Mouse (Mus musculus) liver, embryonic 15.5 days (tissue): ENCODE measurements at regions not wholly inside any gene's neighbourhood (a gene's known extent, or its start where the extent isn't known, plus 50 kb on each side); places are given as distances from the start of the nearest gene placed in this dataset.
A peak's percentile ranks its signal among the peaks of the same experiment; 100 is the strongest.

Experiments
- ATAC-seq: fragments of 200-750 bp; cut with Nextera tagmentation; 2 replicates; pipeline ENCODE4 v1.8.0; 2017; ENCODE audit warnings: moderate number of reproducible peaks, mild to moderate bottlenecking, moderate library complexity; ENCODE audit not compliant: insufficient read depth
- H3K27ac ChIP-seq: fragments of 300-500 bp; sonication (generic); replicated peaks from 2 replicates; pipeline ENCODE4 v1.5.1; 2015; ENCODE audit warnings: mild to moderate bottlenecking, inconsistent platforms
- H3K27me3 ChIP-seq: fragments of 300-500 bp; sonication (generic); 2 replicates; pipeline ENCODE4 v1.6.1; 2015; ENCODE audit warnings: mild to moderate bottlenecking, inconsistent platforms
- H3K36me3 ChIP-seq: fragments of 300-500 bp; sonication (generic); replicated peaks from 2 replicates; pipeline ENCODE4 v1.6.1; 2015; ENCODE audit warnings: moderate library complexity, mild to moderate bottlenecking, inconsistent platforms
- H3K4me1 ChIP-seq: fragments of 300-500 bp; sonication (generic); replicated peaks from 2 replicates; pipeline ENCODE4 v1.6.1; 2015; ENCODE audit warnings: inconsistent platforms
- H3K4me2 ChIP-seq: fragments of 300-500 bp; sonication (generic); 2 replicates; pipeline ENCODE4 v1.6.1; 2015; ENCODE audit warnings: moderate library complexity, mild to moderate bottlenecking, inconsistent platforms
- H3K4me3 ChIP-seq: fragments of 300-500 bp; sonication (generic); replicated peaks from 2 replicates; pipeline ENCODE4 v1.5.1; 2015; ENCODE audit warnings: mild to moderate bottlenecking, inconsistent platforms
- H3K9ac ChIP-seq: fragments of 300-500 bp; sonication (generic); 2 replicates; pipeline ENCODE4 v1.6.1; 2015; ENCODE audit warnings: moderate library complexity, mild to moderate bottlenecking, inconsistent platforms
- H3K9me3 ChIP-seq: fragments of 300-500 bp; sonication (generic); replicated peaks from 2 replicates; pipeline ENCODE4 v1.6.1; 2016; ENCODE audit warnings: inconsistent platforms
- WGBS: fragments of 180-500 bp; shearing (Covaris S2); methylation state at CpG from one replicate; pipeline ENCODE4 v1.1.7; 2015; ENCODE audit warnings: mixed read lengths; ENCODE audit not compliant: insufficient replicate concordance; 5-methylcytosine and 5-hydroxymethylcytosine counted together

DNA sequence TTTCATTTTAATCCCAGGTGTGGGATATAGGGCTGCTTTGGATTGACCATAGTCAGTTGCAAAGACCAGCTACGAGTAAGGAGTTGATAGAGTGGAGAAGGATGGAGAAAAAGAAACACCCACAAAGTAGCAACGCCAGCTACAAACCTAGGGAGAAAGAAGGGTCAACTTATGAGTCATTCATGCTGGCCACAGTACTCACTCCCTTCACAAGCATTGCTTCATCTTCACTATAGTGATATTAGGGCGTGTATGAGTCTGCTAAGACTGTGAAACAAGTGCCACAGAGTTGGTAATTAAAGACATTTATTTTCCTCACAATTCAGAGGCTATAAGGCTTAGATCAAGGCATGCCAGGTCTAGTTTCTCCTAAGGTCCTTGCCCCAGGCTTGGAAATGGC lies 148.4 kb downstream of the Pxdc1 start:
- no peaks in the 10 kb centered on the region for H3K36me3 ChIP-seq
- no peaks in the 10 kb centered on the region for H3K4me1 ChIP-seq

DNA sequence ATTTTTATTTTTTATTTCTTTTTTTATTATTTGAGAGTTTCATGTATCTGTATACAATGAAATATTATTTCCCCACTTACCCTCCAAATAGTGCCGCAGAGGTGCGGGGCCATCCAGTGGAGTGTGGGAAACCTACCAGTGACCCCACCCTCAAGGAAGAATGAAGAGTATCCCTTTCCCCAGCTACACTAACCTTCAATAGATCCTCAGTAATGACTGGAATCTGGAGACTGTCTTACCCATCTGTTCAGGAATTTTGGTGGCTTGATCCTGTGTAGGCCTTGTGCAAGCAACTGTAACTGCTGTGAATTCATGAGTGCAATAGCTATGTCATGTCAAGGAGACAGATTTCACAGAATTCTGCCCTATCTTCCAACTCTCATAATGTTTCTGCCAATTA lies 153.9 kb upstream of the Slc22a23 start:
- Histone ChIP-seq H3K27ac (no peak overlapping the region), H3K36me3 (no peaks in the 10 kb centered on the region), H3K4me2 (no peak overlapping the region), H3K9me3 (no peaks in the 10 kb centered on the region), H3K4me1 (no peaks in the 10 kb centered on the region), H3K4me3 (no peak overlapping the region), H3K27me3 (no peaks in the 10 kb centered on the region), H3K9ac (no peak overlapping the region)
- ATAC-seq: no peak
- 87% methylated on average over 2 of the region's 2 CpGs for WGBS

More for the DNA sequence above, 148.4 kb downstream of the Pxdc1 start:
- Histone ChIP-seq H3K9ac (no peak overlapping the region), H3K9me3 (no peaks in the 10 kb centered on the region), H3K4me3 (no peak overlapping the region), H3K27ac (no peak overlapping the region), H3K4me2 (no peak overlapping the region), H3K27me3 (no peaks in the 10 kb centered on the region)
- ATAC-seq: no peak
- WGBS: 56% methylated on average over 3 of the region's 3 CpGs

DNA sequence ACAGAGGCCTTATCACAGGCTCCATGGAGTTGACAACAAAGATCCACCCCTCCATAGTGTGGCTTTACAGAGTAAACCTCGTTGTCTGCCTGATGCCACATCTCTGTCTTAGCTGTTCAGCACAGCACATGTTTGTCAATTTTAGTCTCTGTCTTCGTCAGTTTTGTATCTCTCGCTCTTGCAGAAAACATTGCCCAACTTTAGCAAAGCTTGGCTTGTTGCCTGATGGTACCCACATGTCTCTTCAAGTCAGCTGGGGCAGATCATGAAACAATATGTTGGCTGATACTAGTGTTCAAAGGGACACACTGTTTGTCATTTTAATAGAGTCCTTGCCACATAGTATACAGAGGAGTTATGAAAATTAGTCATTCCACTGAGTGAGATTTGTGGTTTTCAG lies 152.7 kb upstream of the Slc22a23 start:
- Histone ChIP-seq H3K27ac (no peak overlapping the region), H3K9me3 (no peaks in the 10 kb centered on the region), H3K27me3 (no peaks in the 10 kb centered on the region), H3K9ac (no peak overlapping the region), H3K4me3 (no peak overlapping the region), H3K4me1 (no peaks in the 10 kb centered on the region), H3K4me2 (no peak overlapping the region), H3K36me3 (no peaks in the 10 kb centered on the region)
- ATAC-seq: no peak
- WGBS: 52% methylated on average over 3 of the region's 3 CpGs

DNA sequence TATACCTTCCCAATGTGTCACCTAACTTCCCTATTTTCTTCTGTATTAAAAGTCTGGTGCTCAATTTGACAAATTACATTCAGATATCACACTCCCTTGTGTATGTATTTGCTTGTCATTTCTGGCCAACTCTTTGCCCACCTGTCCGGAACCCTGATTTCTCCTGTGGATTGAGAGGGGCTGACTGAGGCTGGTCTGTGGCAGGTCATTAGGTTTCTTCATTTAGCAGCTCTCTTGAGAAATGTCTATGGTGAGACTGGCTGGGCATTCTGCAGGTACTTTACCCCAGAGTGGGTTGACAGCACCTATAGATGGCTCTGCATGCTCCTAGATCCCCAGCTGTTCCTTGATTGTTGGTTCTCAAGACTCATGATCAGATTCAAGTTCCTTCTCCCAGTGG lies 139.8 kb upstream of the Slc22a23 start:
- H3K9me3 ChIP-seq: no peaks in the 10 kb centered on the region
- no peak for ATAC-seq
- WGBS: 82% methylated on average over 1 of the region's 1 CpGs
- H3K4me3 ChIP-seq: no peak overlapping the region
- H3K27ac ChIP-seq: no peak overlapping the region
- H3K36me3 ChIP-seq: no peaks in the 10 kb centered on the region
- H3K4me2 ChIP-seq: no peak overlapping the region
- H3K4me1 ChIP-seq: no peaks in the 10 kb centered on the region
- H3K9ac ChIP-seq: no peak overlapping the region
- H3K27me3 ChIP-seq: no peaks in the 10 kb centered on the region

DNA sequence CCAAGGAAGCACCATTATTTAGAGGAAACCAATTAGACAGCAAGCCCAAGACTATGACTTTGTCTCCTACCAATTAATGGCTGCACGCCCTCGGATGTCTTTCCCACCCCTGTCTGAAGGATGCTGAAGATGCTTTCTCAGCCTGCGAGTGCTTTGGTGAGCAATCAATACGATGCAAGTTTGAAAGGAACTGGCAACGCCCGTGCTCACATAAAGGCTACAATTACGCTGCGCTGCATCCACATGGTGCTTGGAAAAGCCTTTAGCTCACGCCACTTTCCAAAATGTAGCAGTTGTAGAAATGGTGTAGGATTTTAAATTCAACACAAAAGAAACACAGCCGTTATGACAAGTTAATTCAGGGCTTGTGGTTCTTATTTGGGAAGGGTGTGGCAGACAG lies 136.5 kb upstream of the Slc22a23 start:
- 74% methylated on average over 10 of the region's 10 CpGs for WGBS
- no peaks in the 10 kb centered on the region for H3K4me1 ChIP-seq
- H3K36me3 ChIP-seq: no peaks in the 10 kb centered on the region
- no peak overlapping the region for H3K27ac ChIP-seq
- no peak overlapping the region for H3K4me3 ChIP-seq
- no peaks in the 10 kb centered on the region for H3K27me3 ChIP-seq
- no peak for ATAC-seq
- no peaks in the 10 kb centered on the region for H3K9me3 ChIP-seq
- no peak overlapping the region for H3K4me2 ChIP-seq
- H3K9ac ChIP-seq: no peak overlapping the region

DNA sequence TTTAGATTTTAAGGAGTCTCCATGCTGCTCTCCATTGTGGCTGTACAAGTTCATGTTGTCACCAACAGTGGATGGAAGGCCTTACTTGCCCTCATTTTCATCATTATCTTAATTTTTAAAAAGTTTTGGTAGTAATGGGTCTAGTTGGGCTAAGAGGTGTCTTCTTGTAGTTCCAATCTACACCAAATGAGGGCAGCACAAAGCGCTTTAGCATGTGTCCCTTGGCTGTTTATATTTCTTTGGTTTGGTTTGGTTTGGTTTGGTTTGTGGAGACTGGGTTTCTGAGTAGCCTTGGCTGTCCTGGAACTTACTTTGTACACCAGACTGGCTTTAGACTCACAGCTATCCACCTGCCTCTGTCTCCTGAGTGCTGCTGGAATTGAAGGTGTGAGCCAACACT lies 125.4 kb upstream of the Slc22a23 start:
- Histone ChIP-seq H3K9ac (no peak overlapping the region), H3K4me3 (no peak overlapping the region), H3K4me1 (0 out of 2 replicates have a peak, but pooled peaks cover 1% of the 10 kb centered on the region), H3K9me3 (no peaks in the 10 kb centered on the region), H3K27me3 (no peaks in the 10 kb centered on the region), H3K36me3 (no peaks in the 10 kb centered on the region), H3K4me2 (no peak overlapping the region), H3K27ac (no peak overlapping the region)
- WGBS: 64% methylated on average over 1 of the region's 1 CpGs
- no peak for ATAC-seq

DNA sequence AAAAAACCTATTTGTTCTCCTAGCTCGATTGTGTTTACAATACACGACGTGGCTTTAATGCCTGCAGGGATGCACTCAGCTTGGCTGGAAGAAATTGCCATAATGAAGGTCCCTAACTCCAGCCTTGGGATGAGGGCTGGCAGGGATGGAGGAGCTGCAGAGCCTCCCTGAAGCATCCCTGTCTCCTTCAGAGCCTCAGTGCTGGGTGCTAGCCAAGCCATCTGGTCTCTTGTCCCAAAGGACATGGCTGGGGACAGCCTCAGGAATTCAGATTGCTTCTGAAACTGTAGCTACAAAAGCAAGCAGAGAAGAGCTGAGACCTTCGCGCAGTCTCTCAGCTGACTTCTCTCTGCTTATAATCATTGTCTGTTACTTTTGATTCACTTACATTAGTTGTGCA lies 124.6 kb upstream of the Slc22a23 start:
- 77% methylated on average over 5 of the region's 5 CpGs for WGBS
- Histone ChIP-seq H3K36me3 (no peaks in the 10 kb centered on the region), H3K27me3 (no peaks in the 10 kb centered on the region), H3K27ac (no peak overlapping the region), H3K9ac (no peak overlapping the region), H3K9me3 (no peaks in the 10 kb centered on the region), H3K4me2 (no peak overlapping the region), H3K4me3 (no peak overlapping the region), H3K4me1 (peaks cover 5% of the 10 kb centered on the region; the same call in 1 of the 2 replicates)
- ATAC-seq: no peak

DNA sequence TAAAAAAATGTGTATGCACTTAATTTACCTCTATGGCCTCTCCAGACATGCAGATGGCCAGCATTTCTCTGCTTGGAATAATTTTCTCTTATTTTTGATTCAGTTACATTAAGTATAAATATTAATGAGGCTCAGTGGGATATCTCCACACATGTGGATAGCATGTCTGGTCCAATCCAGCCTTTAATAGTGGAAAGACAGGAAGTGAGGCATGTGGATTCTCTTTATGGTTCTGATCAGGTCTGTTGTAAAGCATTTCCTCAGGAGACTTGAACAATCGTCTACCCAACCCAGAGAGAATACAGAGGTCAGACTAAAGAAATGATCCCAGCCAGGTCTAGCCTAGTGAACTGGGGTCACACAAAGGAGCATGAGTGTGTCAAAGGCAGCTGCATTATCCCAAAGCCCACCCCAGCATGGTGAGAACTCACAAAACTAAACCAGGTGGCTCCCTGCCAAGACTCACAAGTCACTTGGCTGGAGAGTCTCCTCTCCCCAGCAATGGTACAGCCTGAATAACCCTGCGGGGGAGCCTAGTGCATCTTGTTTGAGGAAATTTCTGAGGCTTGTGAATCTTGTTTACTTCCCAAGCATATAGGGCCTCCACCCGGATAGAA lies 123.3 kb upstream of the Slc22a23 start:
- H3K27me3 ChIP-seq: no peaks in the 10 kb centered on the region
- H3K36me3 ChIP-seq: no peaks in the 10 kb centered on the region
- WGBS: 54% methylated on average over 3 of the region's 3 CpGs
- no peak overlapping the region for H3K4me3 ChIP-seq
- H3K4me1 ChIP-seq: peaks cover 7% of the 10 kb centered on the region
- H3K27ac ChIP-seq: no peak overlapping the region
- ATAC-seq: no peak
- no peak overlapping the region for H3K4me2 ChIP-seq
- no peaks in the 10 kb centered on the region for H3K9me3 ChIP-seq
- H3K9ac ChIP-seq: no peak overlapping the region

DNA sequence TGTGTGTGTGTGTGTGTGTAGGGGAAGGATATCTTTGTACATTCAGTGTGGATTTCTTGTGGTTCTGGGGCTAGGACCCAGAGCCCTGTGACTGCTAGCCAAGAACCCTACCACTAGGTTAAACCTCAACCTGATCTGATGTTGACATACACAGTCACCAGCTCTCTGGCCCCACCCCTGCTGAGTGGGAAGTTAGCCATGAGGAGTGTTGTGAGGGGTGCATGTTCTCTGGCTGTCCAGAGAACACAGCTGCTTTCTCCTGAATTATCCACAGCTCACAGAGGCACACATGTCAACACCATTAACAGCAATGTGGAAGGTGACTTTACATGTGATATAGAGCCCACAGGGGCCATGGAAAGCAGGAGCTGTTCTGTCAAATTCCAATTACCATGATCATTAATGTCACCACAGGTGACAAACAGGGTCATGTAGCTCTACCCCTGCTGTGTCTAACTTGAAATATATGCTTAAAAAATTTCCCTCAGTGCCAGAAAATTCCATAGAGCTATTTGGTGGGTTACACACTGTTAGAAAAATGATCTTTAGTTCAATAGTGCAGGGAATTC lies 121.0 kb upstream of the Slc22a23 start:
- Histone ChIP-seq H3K9ac (no peak overlapping the region), H3K27ac (peak overlapping the region; percentile 69), H3K9me3 (no peaks in the 10 kb centered on the region), H3K4me2 (no peak overlapping the region), H3K4me1 (peaks cover 10% of the 10 kb centered on the region), H3K27me3 (no peaks in the 10 kb centered on the region), H3K36me3 (no peaks in the 10 kb centered on the region), H3K4me3 (no peak overlapping the region)
- peak; percentile 41 for ATAC-seq

DNA sequence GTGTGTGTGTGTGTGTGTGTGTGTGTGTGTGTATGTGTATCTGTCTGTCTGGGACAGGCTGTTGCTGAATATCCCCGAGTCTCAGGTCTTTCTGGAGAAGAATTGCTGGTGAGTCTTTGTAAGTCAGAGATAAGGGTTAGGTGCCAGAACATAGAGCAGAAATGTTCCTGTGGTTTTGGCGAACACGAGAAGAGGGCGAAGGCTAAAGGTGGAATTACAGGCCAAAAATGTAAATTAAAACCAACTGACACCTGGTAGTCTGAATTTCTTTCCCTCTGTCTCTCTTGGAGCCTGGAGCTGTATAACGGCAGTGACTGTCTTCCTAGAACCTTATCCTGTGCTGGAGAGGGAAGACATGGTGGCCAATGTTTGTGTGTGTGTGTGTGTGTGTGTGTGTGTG lies 120.5 kb upstream of the Slc22a23 start:
- H3K4me1 ChIP-seq: peaks cover 10% of the 10 kb centered on the region

DNA sequence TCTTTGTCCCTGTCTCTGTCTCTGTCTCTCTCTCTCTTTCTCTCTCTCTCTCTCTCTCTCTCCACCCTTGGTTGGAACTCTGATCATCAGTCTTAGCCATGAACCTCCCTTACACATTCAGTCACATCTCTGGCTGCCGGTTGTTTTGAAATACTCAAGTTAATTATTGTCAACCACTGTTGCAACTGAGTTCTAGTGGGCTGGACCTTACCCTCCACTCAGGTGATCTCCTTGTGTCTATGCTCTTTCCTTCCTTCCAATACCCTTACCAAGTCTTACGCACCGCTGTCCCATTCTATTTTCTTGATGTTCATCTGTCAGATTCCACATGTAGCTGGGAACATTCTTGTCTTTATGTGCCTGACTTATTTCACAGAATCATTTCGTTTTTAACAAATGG lies 119.2 kb upstream of the Slc22a23 start:
- H3K9me3 ChIP-seq: no peaks in the 10 kb centered on the region
- H3K4me2 ChIP-seq: no peak overlapping the region
- peak; percentile 33; the same call in 1 of the 2 replicates for ATAC-seq
- H3K36me3 ChIP-seq: no peaks in the 10 kb centered on the region
- peak overlapping the region; percentile 80 for H3K27ac ChIP-seq
- H3K27me3 ChIP-seq: no peaks in the 10 kb centered on the region
- H3K4me3 ChIP-seq: no peak overlapping the region
- no peak overlapping the region for H3K9ac ChIP-seq
- 58% methylated on average over 4 of the region's 4 CpGs for WGBS
- H3K4me1 ChIP-seq: peaks cover 10% of the 10 kb centered on the region

More for the DNA sequence above, 120.5 kb upstream of the Slc22a23 start:
- ATAC-seq: no peak
- Histone ChIP-seq H3K27me3 (no peaks in the 10 kb centered on the region), H3K4me3 (no peak overlapping the region), H3K9me3 (no peaks in the 10 kb centered on the region), H3K36me3 (no peaks in the 10 kb centered on the region), H3K9ac (no peak overlapping the region), H3K4me2 (no peak overlapping the region), H3K27ac (peak overlapping the region; percentile 69)
- WGBS: 29% methylated on average over 5 of the region's 5 CpGs
